28 mouse cellular contexts compared by ENCODE assay signal in the genomic region with DNA sequence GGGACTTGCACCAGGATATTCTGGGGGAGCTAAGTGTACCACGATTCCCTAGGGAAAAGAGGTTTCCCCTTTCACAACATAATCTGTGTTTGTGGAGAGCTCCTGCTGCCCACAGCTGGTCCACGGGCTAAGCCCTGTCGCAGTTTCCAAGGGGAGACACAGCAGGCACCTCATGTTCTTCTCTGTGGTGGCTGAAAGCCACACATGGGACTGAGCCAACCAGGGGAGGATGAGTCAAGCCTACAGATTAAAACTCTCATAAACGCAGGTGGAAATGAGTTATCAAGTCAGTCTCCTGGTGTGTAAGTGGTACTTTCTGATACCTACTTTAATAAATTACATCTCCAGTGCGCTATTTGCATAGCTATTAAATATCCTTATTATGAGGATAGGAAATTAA. TPM values are rescaled to one million over a fixed set of nuclear protein-coding genes. Genes with fewer than 3 reads are reported as not detected.
A peak's percentile ranks its signal among the peaks of the same experiment; 100 is the strongest.
DNase-seq lines count a peak whose midpoint lies in the region; ATAC-seq and TF ChIP-seq lines count a peak whose summit lies in the region.
"Had no signal": no experiment of that assay in that cellular context is flagged by ENCODE, and none has a peak within 500 bp of the region (broad histone marks: within the 10 kb centered on the region; RNA-seq: fewer than 3 reads in every experiment).

No protein-coding gene starts in this region.

- no peak for TF ChIP-seq CTCF in forebrain, postnatal 0 days (IDR thresholded peaks at IDR 0.05; ENCODE audit: low read depth)

- peak; percentile 10; the same call in 1 of the 2 replicates for ATAC-seq in forebrain, postnatal 0 days
- ATAC-seq in forebrain, embryonic 13.5 days: no peak
- ATAC-seq: lung, postnatal 0 days had no signal

- no peak overlapping the region for H3K4me3 ChIP-seq in forebrain, postnatal 0 days (ENCODE audit: low read depth, low read length)
- no peak overlapping the region for H3K4me3 ChIP-seq in forebrain, embryonic 13.5 days
- no peak overlapping the region for H3K4me3 ChIP-seq in heart, embryonic 10.5 days
- H3K4me3 ChIP-seq: limb, embryonic 15.5 days; myocyte had no signal

- no peak for DNase-seq in forebrain, postnatal 0 days
- DNase-seq in heart, adult 8-10 months (ENCODE audit: low spot score): peak; percentile 38
- DNase-seq in heart, embryonic 10.5 days (ENCODE audit: low spot score): no peak
- DNase-seq in NIH3T3 (ENCODE audit: low read depth): peak; percentile 19
- peak; percentile 2 for DNase-seq in heart, postnatal 25 days (ENCODE audit: low spot score)
- no peak for DNase-seq in spleen, adult 18-20 months
- no peak for DNase-seq in lung, postnatal 4 days
- DNase-seq: B cell, adult 2 months; cerebellum, adult 2 months; kidney, adult 18-20 months; midbrain, embryonic 14.5 days; retina, postnatal 1 day had no signal

- no peak overlapping the region for H3K9ac ChIP-seq in forebrain, postnatal 0 days
- no peak overlapping the region for H3K9ac ChIP-seq in forebrain, embryonic 13.5 days
- H3K9ac ChIP-seq: limb, embryonic 15.5 days had no signal

- WGBS in forebrain, postnatal 0 days: 60% methylated on average over 5 of the region's 5 CpGs
- WGBS in forebrain, embryonic 13.5 days: 65% methylated on average over 5 of the region's 5 CpGs
- WGBS in heart, embryonic 10.5 days: 52% methylated on average over 5 of the region's 5 CpGs

- no peaks in the 10 kb centered on the region for H3K4me1 ChIP-seq in forebrain, postnatal 0 days (ENCODE audit: insufficient read depth)
- H3K4me1 ChIP-seq in forebrain, embryonic 13.5 days: no peaks in the 10 kb centered on the region
- H3K4me1 ChIP-seq in heart, embryonic 10.5 days: 0 out of 2 replicates have a peak, but pooled peaks cover 4% of the 10 kb centered on the region
- H3K4me1 ChIP-seq: limb, embryonic 15.5 days had no signal

- no peaks in the 10 kb centered on the region for H3K36me3 ChIP-seq in forebrain, postnatal 0 days (ENCODE audit: insufficient read depth)
- H3K36me3 ChIP-seq in forebrain, embryonic 13.5 days (ENCODE audit: poor library complexity, severe bottlenecking): no peaks in the 10 kb centered on the region
- no peaks in the 10 kb centered on the region for H3K36me3 ChIP-seq in heart, embryonic 10.5 days
- H3K36me3 ChIP-seq: limb, embryonic 15.5 days had no signal

- intact Hi-C loops in heart, postnatal 25 days (cut with DNase I): no loop called here

- no peak overlapping the region for H3K27ac ChIP-seq in forebrain, postnatal 0 days (ENCODE audit: low read depth, low read length)
- no peak overlapping the region for H3K27ac ChIP-seq in forebrain, embryonic 13.5 days
- no peak overlapping the region for H3K27ac ChIP-seq in heart, embryonic 10.5 days
- H3K27ac ChIP-seq: kidney, postnatal 0 days; limb, embryonic 15.5 days; stomach, postnatal 0 days had no signal

- no peaks in the 10 kb centered on the region for H3K9me3 ChIP-seq in forebrain, postnatal 0 days (ENCODE audit: low read length)
- no peaks in the 10 kb centered on the region for H3K9me3 ChIP-seq in forebrain, embryonic 13.5 days (replicated peaks)
- H3K9me3 ChIP-seq in heart, embryonic 10.5 days: no peaks in the 10 kb centered on the region
- H3K9me3 ChIP-seq: limb, embryonic 15.5 days had no signal

- no peak overlapping the region for H3K4me2 ChIP-seq in forebrain, postnatal 0 days (ENCODE audit: low read depth)
- H3K4me2 ChIP-seq in forebrain, embryonic 13.5 days: no peak overlapping the region
- H3K4me2 ChIP-seq: limb, embryonic 15.5 days had no signal

- H3K27me3 ChIP-seq in forebrain, postnatal 0 days (ENCODE audit: insufficient read depth, low read length): no peaks in the 10 kb centered on the region
- H3K27me3 ChIP-seq in forebrain, embryonic 13.5 days: no peaks in the 10 kb centered on the region
- no peaks in the 10 kb centered on the region for H3K27me3 ChIP-seq in heart, embryonic 10.5 days (ENCODE audit: insufficient read depth, poor library complexity, severe bottlenecking)
- H3K27me3 ChIP-seq: limb, embryonic 15.5 days had no signal

RNA-seq across cellular contexts. Expression of a gene that starts 19.4 kb away (rescaled TPM):
- total RNA-seq in forebrain, postnatal 0 days (2014; rRNA removed): 41.7 and 66.4 TPM in 2 replicates
- polyA plus RNA-seq in forebrain, postnatal 0 days (2015; fragmentation: Nextera tagmentation; extraction: Ambion mirVana): 39.6 and 52.3 TPM in 2 replicates
- 22.7 and 23.9 TPM in 2 replicates for polyA plus RNA-seq in forebrain, embryonic 13.5 days (2015; fragmentation: Nextera tagmentation; extraction: Ambion mirVana)
- total RNA-seq in heart, adult 8-10 months (2022): 1 to 10 TPM; 3.6 to 5.0 (median 3.7) TPM
- polyA plus RNA-seq in heart, embryonic 10.5 days (2016; fragmentation: Nextera tagmentation; extraction: Ambion mirVana): 1.4 and 2.0 TPM in 2 replicates
- total RNA-seq in heart, postnatal 25 days (2021): 1 to 10 TPM; 3.0 to 4.3 TPM
- total RNA-seq: common myeloid progenitor, adult 5-6 weeks; megakaryocyte progenitor cell, adult 5-6 weeks had no signal

RNA-seq across cellular contexts. Expression of a gene that starts 30.6 kb away (rescaled TPM):
- not detected in 2 replicates for total RNA-seq in forebrain, postnatal 0 days (2014; rRNA removed)
- polyA plus RNA-seq in forebrain, postnatal 0 days (2015; fragmentation: Nextera tagmentation; extraction: Ambion mirVana): 0.22 TPM in 1 of 2 replicates, not detected in the other
- 0.14 TPM in 1 of 2 replicates, not detected in the other for polyA plus RNA-seq in forebrain, embryonic 13.5 days (2015; fragmentation: Nextera tagmentation; extraction: Ambion mirVana)
- not detected for total RNA-seq in heart, adult 8-10 months (2022)
- polyA plus RNA-seq in heart, embryonic 10.5 days (2016; fragmentation: Nextera tagmentation; extraction: Ambion mirVana): not detected in 2 replicates
- not detected for total RNA-seq in heart, postnatal 25 days (2021)
- total RNA-seq: adrenal gland, postnatal 4 days; common myeloid progenitor, adult 5-6 weeks; heart, postnatal 10 days; layer of hippocampus, adult 18-20 months; layer of hippocampus, postnatal 25 days; left cerebral cortex, postnatal 25 days; megakaryocyte progenitor cell, adult 5-6 weeks had no signal
- polyA plus RNA-seq: cerebellum, adult 2 months; embryonic facial prominence, embryonic 11.5 days; gonadal fat pad, adult 2 months; limb, embryonic 15.5 days; liver, embryonic 16.5 days; lung, postnatal 0 days; midbrain, embryonic 14.5 days; myocyte; stomach, postnatal 0 days had no signal

Comparison
In these comparisons a context has a peak if more than half of its experiments do, and no peak if none do; other contexts are left out.
1. DNase-seq: peak in heart, adult 8-10 months (single experiment), NIH3T3 (single experiment) and heart, postnatal 25 days (single experiment); none in forebrain, postnatal 0 days (single experiment), heart, embryonic 10.5 days (single experiment), spleen, adult 18-20 months (0 of 2) and lung, postnatal 4 days (0 of 2).